9 mouse cellular contexts compared by ENCODE assay signal in the genomic region with DNA sequence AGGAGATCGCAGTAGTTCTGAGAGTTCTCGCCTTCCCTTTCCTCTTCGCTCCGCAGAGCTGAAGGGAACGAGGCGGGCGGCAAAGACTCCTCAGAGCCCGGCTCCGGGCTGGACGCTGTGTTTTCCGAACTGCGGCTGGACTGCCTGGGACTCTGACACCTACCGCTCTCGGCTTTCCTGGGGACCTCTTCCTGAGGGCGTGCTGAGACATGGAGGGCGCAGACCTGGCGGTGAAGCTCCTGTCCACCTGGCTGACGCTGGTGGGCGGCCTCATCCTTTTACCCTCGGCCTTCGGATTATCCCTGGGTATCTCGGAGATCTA. TPM values are rescaled to one million over a fixed set of nuclear protein-coding genes. Genes with fewer than 3 reads are reported as not detected.
DNase-seq lines count a peak whose midpoint lies in the region; ATAC-seq and TF ChIP-seq lines count a peak whose summit lies in the region.
"Had no signal": no experiment of that assay in that cellular context is flagged by ENCODE, and none has a peak within 500 bp of the region (broad histone marks: within the 10 kb centered on the region; RNA-seq: fewer than 3 reads in every experiment).

No protein-coding gene starts in this region.

- H3K79me2 ChIP-seq in C2C12 (ENCODE audit: control insufficient read depth, insufficient read depth), result no peaks in the 10 kb centered on the region

- peak overlapping the region; percentile 92 for H3K9ac ChIP-seq in heart, embryonic 13.5 days
- H3K9ac ChIP-seq in forebrain, embryonic 11.5 days (ENCODE audit: low read length), result peak overlapping the region; percentile 55
- peak overlapping the region; percentile 59 for H3K9ac ChIP-seq in liver, embryonic 13.5 days

- H3K36me3 ChIP-seq in heart, embryonic 13.5 days, result peaks cover 15% of the 10 kb centered on the region
- H3K36me3 ChIP-seq in C2C12 (ENCODE audit: control insufficient read depth, insufficient read depth), result no peaks in the 10 kb centered on the region
- no peaks in the 10 kb centered on the region for H3K36me3 ChIP-seq in forebrain, embryonic 11.5 days (ENCODE audit: control insufficient read depth, insufficient read depth, low read length)
- H3K36me3 ChIP-seq in liver, embryonic 13.5 days, result no peaks in the 10 kb centered on the region
- H3K36me3 ChIP-seq: G1E had no signal

- intact Hi-C loops in heart, postnatal 14 days (cut with DNase I), result loop anchor here (2.0 to 5.0 kb wide), 2 partner anchors 14 to 61 kb away; no protein-coding TSS in a partner anchor

- DNase-seq in heart, postnatal 14 days, result no peak
- no peak for DNase-seq in forebrain, embryonic 11.5 days (ENCODE audit: low spot score)
- no peak for DNase-seq in liver, embryonic 13.5 days
- DNase-seq in urinary bladder, postnatal 36 days (ENCODE audit: low spot score in 2 of 2), result no peak
- DNase-seq in cerebellum, postnatal 25 days, result no peak
- DNase-seq in spleen, adult 12 weeks (ENCODE audit: low spot score), result no peak

- H3K27me3 ChIP-seq in heart, embryonic 13.5 days (replicated peaks), result peaks cover 13% of the 10 kb centered on the region
- H3K27me3 ChIP-seq in C2C12 (ENCODE audit: control insufficient read depth, insufficient read depth, insufficient read length), result no peaks in the 10 kb centered on the region
- peaks cover 25% of the 10 kb centered on the region for H3K27me3 ChIP-seq in forebrain, embryonic 11.5 days (ENCODE audit: control insufficient read depth, insufficient read depth, low read length)
- H3K27me3 ChIP-seq in liver, embryonic 13.5 days, result peaks cover 66% of the 10 kb centered on the region

- peaks cover 11% of the 10 kb centered on the region for H3K9me3 ChIP-seq in heart, embryonic 13.5 days
- H3K9me3 ChIP-seq in forebrain, embryonic 11.5 days (ENCODE audit: control insufficient read depth, low read length), result no peaks in the 10 kb centered on the region
- no peaks in the 10 kb centered on the region; the same call in 1 of the 2 replicates for H3K9me3 ChIP-seq in liver, embryonic 13.5 days (replicated peaks)

- peaks cover 34% of the 10 kb centered on the region for H3K4me1 ChIP-seq in heart, embryonic 13.5 days
- H3K4me1 ChIP-seq in forebrain, embryonic 11.5 days (replicated peaks; ENCODE audit: control insufficient read depth, insufficient read depth, low read length), result peaks cover 5% of the 10 kb centered on the region; the same call in 1 of the 2 replicates
- H3K4me1 ChIP-seq in liver, embryonic 13.5 days (replicated peaks), result peaks cover 16% of the 10 kb centered on the region

- peak overlapping the region; percentile 90 for H3K4me2 ChIP-seq in heart, embryonic 13.5 days
- H3K4me2 ChIP-seq in forebrain, embryonic 11.5 days (ENCODE audit: low read depth, low read length, severe bottlenecking), result peak overlapping the region; percentile 99
- H3K4me2 ChIP-seq in liver, embryonic 13.5 days, result peak overlapping the region; percentile 73

- H3K27ac ChIP-seq in heart, embryonic 13.5 days (replicated peaks), result peak overlapping the region; percentile 96
- H3K27ac ChIP-seq in forebrain, embryonic 11.5 days (ENCODE audit: low read depth, low read length), result no peak overlapping the region
- no peak overlapping the region for H3K27ac ChIP-seq in liver, embryonic 13.5 days

- peak overlapping the region; percentile 78 for H3K4me3 ChIP-seq in heart, embryonic 13.5 days
- peak overlapping the region; percentile 42 for H3K4me3 ChIP-seq in C2C12 (ENCODE audit: insufficient read depth, poor library complexity, severe bottlenecking)
- H3K4me3 ChIP-seq in forebrain, embryonic 11.5 days (ENCODE audit: low read depth, low read length), result peak overlapping the region; percentile 62
- H3K4me3 ChIP-seq in liver, embryonic 13.5 days (replicated peaks), result peak overlapping the region; percentile 59

- no peak for TF ChIP-seq CTCF in C2C12 (IDR thresholded peaks at IDR 0.05; ENCODE audit: control insufficient read depth, insufficient read depth, insufficient read length)

- WGBS in heart, embryonic 13.5 days, result 1% methylated on average over 22 of the region's 22 CpGs
- under 1% methylated on average over 22 of the region's 22 CpGs for WGBS in forebrain, embryonic 11.5 days
- WGBS in liver, embryonic 13.5 days (ENCODE audit: insufficient replicate concordance), result 2% methylated on average over 22 of the region's 22 CpGs

- H3K79me3 ChIP-seq in C2C12 (ENCODE audit: low read depth), result no peaks in the 10 kb centered on the region

- 0 out of 2 replicates have a peak, but pooled peaks have one; percentile 9 for ATAC-seq in heart, embryonic 13.5 days (ENCODE audit: extremely low read depth, insufficient number of reproducible peaks, low FRiP score, low TSS enrichment)
- ATAC-seq in forebrain, embryonic 11.5 days (replicated peaks; ENCODE audit: low FRiP score), result peak; percentile 33; the same call in 1 of the 2 replicates
- ATAC-seq in liver, embryonic 13.5 days (ENCODE audit: low read depth), result 0 out of 2 replicates have a peak, but pooled peaks have one; percentile 6

- H3ac ChIP-seq in C2C12 (ENCODE audit: control insufficient read depth, insufficient read length, low read depth), result peak overlapping the region; percentile 74

TF ChIP-seq in C2C12, 6 proteins besides CTCF, POLR2A, EP300 and RAD21:
- TF ChIP-seq USF1 (IDR thresholded peaks at IDR 0.05; ENCODE audit: low read depth) (no peak), MAX (IDR thresholded peaks at IDR 0.05) (no peak), CEBPB (IDR thresholded peaks at IDR 0.05; ENCODE audit: low read depth) (no peak), FOSL1 (IDR thresholded peaks at IDR 0.05; ENCODE audit: insufficient read depth, low read length, poor library complexity, severe bottlenecking) (no peak), MYOG (IDR thresholded peaks at IDR 0.05; ENCODE audit: control insufficient read depth, extremely low read depth, insufficient read length) (no peak), MYOD1 (IDR thresholded peaks at IDR 0.05; ENCODE audit: control insufficient read depth, insufficient read length, low read depth) (no peak)
TF ChIP-seq in C2C12: peak in this region for 0.

RNA-seq across cellular contexts. Expression of gene Gpat3, which starts 1.0 kb away (rescaled TPM):
- 9.0 and 13.5 TPM in 2 replicates for polyA plus RNA-seq in heart, embryonic 13.5 days (2015; fragmentation: Nextera tagmentation; extraction: Ambion mirVana)
- 10 to 100 TPM; 18.9 to 27.7 TPM for total RNA-seq in heart, postnatal 14 days (2021)
- 1.1 TPM for polyA plus RNA-seq in C2C12 (2012; fragmentation: generic; extraction: Trizol)
- polyA plus RNA-seq in forebrain, embryonic 11.5 days (2014; fragmentation: Nextera tagmentation; extraction: Ambion mirVana), result 0.17 and 0.65 TPM in 2 replicates
- 1.3 and 1.6 TPM in 2 replicates for polyA plus RNA-seq in liver, embryonic 13.5 days (2015; fragmentation: Nextera tagmentation; extraction: Ambion mirVana)
- polyA plus RNA-seq: G1E had no signal

RNA-seq across cellular contexts. Expression of gene Abraxas1, which starts 25.8 kb away (rescaled TPM):
- 26.0 and 31.8 TPM in 2 replicates for polyA plus RNA-seq in heart, embryonic 13.5 days (2015; fragmentation: Nextera tagmentation; extraction: Ambion mirVana)
- 10 to 100 TPM; 10.1 to 11.0 TPM for total RNA-seq in heart, postnatal 14 days (2021)
- polyA plus RNA-seq in C2C12 (2012; fragmentation: generic; extraction: Trizol), result 5.7 TPM
- 32.3 and 39.5 TPM in 2 replicates for polyA plus RNA-seq in forebrain, embryonic 11.5 days (2014; fragmentation: Nextera tagmentation; extraction: Ambion mirVana)
- polyA plus RNA-seq in liver, embryonic 13.5 days (2015; fragmentation: Nextera tagmentation; extraction: Ambion mirVana), result 18.4 and 20.7 TPM in 2 replicates

RNA-seq across cellular contexts. Expression of gene Mrps18c, which starts 48.1 kb away (rescaled TPM):
- polyA plus RNA-seq in heart, embryonic 13.5 days (2015; fragmentation: Nextera tagmentation; extraction: Ambion mirVana), result 128 and 148 TPM in 2 replicates
- total RNA-seq in heart, postnatal 14 days (2021), result 10 to 100 TPM; 81.8 to 88.5 TPM
- 80.6 TPM for polyA plus RNA-seq in C2C12 (2012; fragmentation: generic; extraction: Trizol)
- polyA plus RNA-seq in forebrain, embryonic 11.5 days (2014; fragmentation: Nextera tagmentation; extraction: Ambion mirVana), result 164 and 175 TPM in 2 replicates
- 172 and 176 TPM in 2 replicates for polyA plus RNA-seq in liver, embryonic 13.5 days (2015; fragmentation: Nextera tagmentation; extraction: Ambion mirVana)

RNA-seq across cellular contexts. Expression of gene Helq, which starts 48.2 kb away (rescaled TPM):
- 9.3 and 10.5 TPM in 2 replicates for polyA plus RNA-seq in heart, embryonic 13.5 days (2015; fragmentation: Nextera tagmentation; extraction: Ambion mirVana)
- total RNA-seq in heart, postnatal 14 days (2021), result 1 to 10 TPM; 3.0 to 3.3 TPM
- polyA plus RNA-seq in C2C12 (2012; fragmentation: generic; extraction: Trizol), result 10.6 TPM
- 31.7 and 34.8 TPM in 2 replicates for polyA plus RNA-seq in forebrain, embryonic 11.5 days (2014; fragmentation: Nextera tagmentation; extraction: Ambion mirVana)
- polyA plus RNA-seq in liver, embryonic 13.5 days (2015; fragmentation: Nextera tagmentation; extraction: Ambion mirVana), result 14.1 and 16.5 TPM in 2 replicates
